Mouse (Mus musculus): ENCODE results near the gene Fcnb. TPM values are rescaled to one million over a fixed set of nuclear protein-coding genes. Genes with fewer than 3 reads are reported as not detected.

Fcnb gene
- polyA plus RNA-seq, 1 experiment = not detected

GRCm38 (mm10) chr2:28063711-28064338 lies 20.9 kb downstream of the Fcnb start:
- H3K36me3 ChIP-seq (ENCODE audit: control insufficient read depth, insufficient read depth, low read length) = no peaks in the 10 kb centered on the region
- H3K4me1 ChIP-seq (ENCODE audit: control insufficient read depth, insufficient read depth, low read length) = no peaks in the 10 kb centered on the region
- no peak overlapping the region for H3K27ac ChIP-seq (ENCODE audit: control insufficient read depth, insufficient read depth, low read depth, low read length)
- no peaks in the 10 kb centered on the region for H3K27me3 ChIP-seq (ENCODE audit: control insufficient read depth, insufficient read depth, low read length)
- no peak overlapping the region for H3K4me3 ChIP-seq (ENCODE audit: control insufficient read depth, low read depth, low read length)
- TF ChIP-seq POLR2A (IDR thresholded peaks at IDR 0.05; ENCODE audit: control insufficient read depth, low read depth, low read length) (no peak), CTCF (IDR thresholded peaks at IDR 0.05; ENCODE audit: control insufficient read depth, insufficient read depth, insufficient replicate concordance, low read depth, low read length) (no peak)

GRCm38 (mm10) chr2:28059922-28060321 lies 24.8 kb downstream of the Fcnb start:
- Histone ChIP-seq H3K4me1 (ENCODE audit: control insufficient read depth, insufficient read depth, low read length) (no peaks in the 10 kb centered on the region), H3K36me3 (ENCODE audit: control insufficient read depth, insufficient read depth, low read length) (no peaks in the 10 kb centered on the region), H3K27me3 (ENCODE audit: control insufficient read depth, insufficient read depth, low read length) (no peaks in the 10 kb centered on the region), H3K27ac (ENCODE audit: control insufficient read depth, insufficient read depth, low read depth, low read length) (no peak overlapping the region), H3K4me3 (ENCODE audit: control insufficient read depth, low read depth, low read length) (no peak overlapping the region)
- TF ChIP-seq POLR2A (IDR thresholded peaks at IDR 0.05; ENCODE audit: control insufficient read depth, low read depth, low read length) (no peak), CTCF (IDR thresholded peaks at IDR 0.05; ENCODE audit: control insufficient read depth, insufficient read depth, insufficient replicate concordance, low read depth, low read length) (no peak)

GRCm38 (mm10) chr2:28047092-28047491 lies 37.6 kb downstream of the Fcnb start:
- Histone ChIP-seq H3K36me3 (ENCODE audit: control insufficient read depth, insufficient read depth, low read length) (no peaks in the 10 kb centered on the region), H3K4me1 (ENCODE audit: control insufficient read depth, insufficient read depth, low read length) (no peaks in the 10 kb centered on the region), H3K4me3 (ENCODE audit: control insufficient read depth, low read depth, low read length) (no peak overlapping the region), H3K27me3 (ENCODE audit: control insufficient read depth, insufficient read depth, low read length) (no peaks in the 10 kb centered on the region), H3K27ac (ENCODE audit: control insufficient read depth, insufficient read depth, low read depth, low read length) (no peak overlapping the region)
- TF ChIP-seq POLR2A (IDR thresholded peaks at IDR 0.05; ENCODE audit: control insufficient read depth, low read depth, low read length) = no peak
- no peak for TF ChIP-seq CTCF (IDR thresholded peaks at IDR 0.05; ENCODE audit: control insufficient read depth, insufficient read depth, insufficient replicate concordance, low read depth, low read length)

GRCm38 (mm10) chr2:28046311-28046710 lies 38.4 kb downstream of the Fcnb start:
- Histone ChIP-seq H3K27me3 (ENCODE audit: control insufficient read depth, insufficient read depth, low read length) (no peaks in the 10 kb centered on the region), H3K4me3 (ENCODE audit: control insufficient read depth, low read depth, low read length) (no peak overlapping the region), H3K36me3 (ENCODE audit: control insufficient read depth, insufficient read depth, low read length) (no peaks in the 10 kb centered on the region), H3K4me1 (ENCODE audit: control insufficient read depth, insufficient read depth, low read length) (no peaks in the 10 kb centered on the region), H3K27ac (ENCODE audit: control insufficient read depth, insufficient read depth, low read depth, low read length) (no peak overlapping the region)
- TF ChIP-seq CTCF (IDR thresholded peaks at IDR 0.05; ENCODE audit: control insufficient read depth, insufficient read depth, insufficient replicate concordance, low read depth, low read length) = no peak
- TF ChIP-seq POLR2A (IDR thresholded peaks at IDR 0.05; ENCODE audit: control insufficient read depth, low read depth, low read length) = no peak

- no peak overlapping the region for H3K4me3 ChIP-seq (ENCODE audit: control insufficient read depth, low read depth, low read length)
- TF ChIP-seq POLR2A (IDR thresholded peaks at IDR 0.05; ENCODE audit: control insufficient read depth, low read depth, low read length) = no peak
- TF ChIP-seq CTCF (IDR thresholded peaks at IDR 0.05; ENCODE audit: control insufficient read depth, insufficient read depth, insufficient replicate concordance, low read depth, low read length) = no peak
- H3K27me3 ChIP-seq (ENCODE audit: control insufficient read depth, insufficient read depth, low read length) = no peaks in the 10 kb centered on the region
- no peaks in the 10 kb centered on the region for H3K4me1 ChIP-seq (ENCODE audit: control insufficient read depth, insufficient read depth, low read length)
- no peak overlapping the region for H3K27ac ChIP-seq (ENCODE audit: control insufficient read depth, insufficient read depth, low read depth, low read length)
- no peaks in the 10 kb centered on the region for H3K36me3 ChIP-seq (ENCODE audit: control insufficient read depth, insufficient read depth, low read length)
Measured at GRCm38 (mm10) chr2:28044920-28045598, 39.6 kb downstream of the Fcnb start.

- Histone ChIP-seq H3K27ac (ENCODE audit: control insufficient read depth, insufficient read depth, low read depth, low read length) (no peak overlapping the region), H3K36me3 (ENCODE audit: control insufficient read depth, insufficient read depth, low read length) (no peaks in the 10 kb centered on the region), H3K27me3 (ENCODE audit: control insufficient read depth, insufficient read depth, low read length) (no peaks in the 10 kb centered on the region), H3K4me1 (ENCODE audit: control insufficient read depth, insufficient read depth, low read length) (no peaks in the 10 kb centered on the region), H3K4me3 (ENCODE audit: control insufficient read depth, low read depth, low read length) (no peak overlapping the region)
- TF ChIP-seq CTCF (IDR thresholded peaks at IDR 0.05; ENCODE audit: control insufficient read depth, insufficient read depth, insufficient replicate concordance, low read depth, low read length) = no peak
- no peak for TF ChIP-seq POLR2A (IDR thresholded peaks at IDR 0.05; ENCODE audit: control insufficient read depth, low read depth, low read length)
Measured at GRCm38 (mm10) chr2:28040466-28040865, 44.2 kb downstream of the Fcnb start.

- Histone ChIP-seq H3K27me3 (ENCODE audit: control insufficient read depth, insufficient read depth, low read length) (no peaks in the 10 kb centered on the region), H3K4me1 (ENCODE audit: control insufficient read depth, insufficient read depth, low read length) (no peaks in the 10 kb centered on the region), H3K36me3 (ENCODE audit: control insufficient read depth, insufficient read depth, low read length) (no peaks in the 10 kb centered on the region), H3K27ac (ENCODE audit: control insufficient read depth, insufficient read depth, low read depth, low read length) (no peak overlapping the region), H3K4me3 (ENCODE audit: control insufficient read depth, low read depth, low read length) (no peak overlapping the region)
- no peak for TF ChIP-seq CTCF (IDR thresholded peaks at IDR 0.05; ENCODE audit: control insufficient read depth, insufficient read depth, insufficient replicate concordance, low read depth, low read length)
Measured at GRCm38 (mm10) chr2:28039647-28040325, 44.9 kb downstream of the Fcnb start.
